Mouse (Mus musculus): ENCODE results near the gene Dtd1. TPM values are rescaled to one million over a fixed set of nuclear protein-coding genes. Genes with fewer than 3 reads are reported as not detected.

The Dtd1 gene
- polyA plus RNA-seq, 1 experiment from 2014 or later: 50.8 TPM

GRCm38 (mm10) chr2:144692219-144692732 is 92.6 kb downstream of the Dtd1 start:
- 81% methylated on average over 8 of the region's 8 CpGs for WGBS
- Histone ChIP-seq H3K27ac (no peak overlapping the region), H3K4me2 (no peak overlapping the region), H3K36me3 (no peaks in the 10 kb centered on the region), H3K9ac (no peak overlapping the region), H3K9me3 (no peaks in the 10 kb centered on the region), H3K4me3 (no peak overlapping the region), H3K4me1 (no peaks in the 10 kb centered on the region), H3K27me3 (no peaks in the 10 kb centered on the region)
- no peak for ATAC-seq (ENCODE audit: insufficient number of reproducible peaks, insufficient read depth, low FRiP score, low TSS enrichment, low read depth)

GRCm38 (mm10) chr2:144692777-144693176 is 93.1 kb downstream of the Dtd1 start:
- H3K9me3 ChIP-seq: no peaks in the 10 kb centered on the region
- no peaks in the 10 kb centered on the region for H3K27me3 ChIP-seq
- no peaks in the 10 kb centered on the region for H3K36me3 ChIP-seq
- H3K27ac ChIP-seq: no peak overlapping the region
- ATAC-seq (ENCODE audit: insufficient number of reproducible peaks, insufficient read depth, low FRiP score, low TSS enrichment, low read depth): no peak
- H3K9ac ChIP-seq: no peak overlapping the region
- H3K4me3 ChIP-seq: no peak overlapping the region
- no peak overlapping the region for H3K4me2 ChIP-seq
- 90% methylated on average over 2 of the region's 2 CpGs for WGBS
- no peaks in the 10 kb centered on the region for H3K4me1 ChIP-seq

GRCm38 (mm10) chr2:144694923-144695322 is 95.2 kb downstream of the Dtd1 start:
- no peak for ATAC-seq (ENCODE audit: insufficient number of reproducible peaks, insufficient read depth, low FRiP score, low TSS enrichment, low read depth)
- Histone ChIP-seq H3K4me1 (no peaks in the 10 kb centered on the region), H3K4me2 (no peak overlapping the region), H3K9ac (no peak overlapping the region), H3K9me3 (no peaks in the 10 kb centered on the region), H3K27ac (no peak overlapping the region), H3K27me3 (no peaks in the 10 kb centered on the region), H3K36me3 (no peaks in the 10 kb centered on the region), H3K4me3 (no peak overlapping the region)
- 85% methylated on average over 2 of the region's 2 CpGs for WGBS

GRCm38 (mm10) chr2:144698046-144698445 is 98.3 kb downstream of the Dtd1 start:
- H3K27me3 ChIP-seq: no peaks in the 10 kb centered on the region
- no peaks in the 10 kb centered on the region for H3K4me1 ChIP-seq
- no peak for ATAC-seq (ENCODE audit: insufficient number of reproducible peaks, insufficient read depth, low FRiP score, low TSS enrichment, low read depth)
- H3K4me2 ChIP-seq: no peak overlapping the region
- 92% methylated on average over 12 of the region's 12 CpGs for WGBS
- no peaks in the 10 kb centered on the region for H3K36me3 ChIP-seq
- H3K27ac ChIP-seq: no peak overlapping the region
- no peaks in the 10 kb centered on the region for H3K9me3 ChIP-seq
- no peak overlapping the region for H3K9ac ChIP-seq
- no peak overlapping the region for H3K4me3 ChIP-seq

- 74% methylated on average over 11 of the region's 11 CpGs for WGBS
- no peak for ATAC-seq (ENCODE audit: insufficient number of reproducible peaks, insufficient read depth, low FRiP score, low TSS enrichment, low read depth)
- H3K4me2 ChIP-seq: no peak overlapping the region
- H3K9ac ChIP-seq: no peak overlapping the region
- no peak overlapping the region for H3K27ac ChIP-seq
- no peaks in the 10 kb centered on the region for H3K4me1 ChIP-seq
- H3K9me3 ChIP-seq: no peaks in the 10 kb centered on the region
- no peaks in the 10 kb centered on the region for H3K36me3 ChIP-seq
- no peaks in the 10 kb centered on the region for H3K27me3 ChIP-seq
- no peak overlapping the region for H3K4me3 ChIP-seq
Measured at GRCm38 (mm10) chr2:144700608-144701007, 100.9 kb downstream of the Dtd1 start.

- no peaks in the 10 kb centered on the region for H3K9me3 ChIP-seq
- H3K9ac ChIP-seq: no peak overlapping the region
- no peak overlapping the region for H3K4me3 ChIP-seq
- 86% methylated on average over 3 of the region's 3 CpGs for WGBS
- no peaks in the 10 kb centered on the region for H3K27me3 ChIP-seq
- H3K36me3 ChIP-seq: no peaks in the 10 kb centered on the region
- no peak; the same call in 1 of the 2 replicates for ATAC-seq (ENCODE audit: insufficient number of reproducible peaks, insufficient read depth, low FRiP score, low TSS enrichment, low read depth)
- no peak overlapping the region for H3K4me2 ChIP-seq
- no peak overlapping the region for H3K27ac ChIP-seq
- peaks cover 7% of the 10 kb centered on the region; the same call in 1 of the 2 replicates for H3K4me1 ChIP-seq
Measured at GRCm38 (mm10) chr2:144701415-144702149, 101.9 kb downstream of the Dtd1 start.

GRCm38 (mm10) chr2:144709285-144709684 is 109.6 kb downstream of the Dtd1 start:
- H3K27ac ChIP-seq: no peak overlapping the region
- H3K27me3 ChIP-seq: no peaks in the 10 kb centered on the region
- no peak overlapping the region for H3K9ac ChIP-seq
- H3K9me3 ChIP-seq: no peaks in the 10 kb centered on the region
- ATAC-seq (ENCODE audit: insufficient number of reproducible peaks, insufficient read depth, low FRiP score, low TSS enrichment, low read depth): no peak
- H3K4me3 ChIP-seq: no peak overlapping the region
- no peak overlapping the region for H3K4me2 ChIP-seq
- H3K4me1 ChIP-seq: peaks cover 7% of the 10 kb centered on the region; the same call in 1 of the 2 replicates
- 62% methylated on average over 1 of the region's 1 CpGs for WGBS
- no peaks in the 10 kb centered on the region for H3K36me3 ChIP-seq

- Histone ChIP-seq H3K27ac (no peak overlapping the region), H3K4me1 (peaks cover 7% of the 10 kb centered on the region; the same call in 1 of the 2 replicates), H3K9me3 (no peaks in the 10 kb centered on the region), H3K4me3 (no peak overlapping the region), H3K4me2 (no peak overlapping the region), H3K9ac (no peak overlapping the region), H3K36me3 (no peaks in the 10 kb centered on the region), H3K27me3 (no peaks in the 10 kb centered on the region)
- 80% methylated on average over 2 of the region's 2 CpGs for WGBS
- no peak for ATAC-seq (ENCODE audit: insufficient number of reproducible peaks, insufficient read depth, low FRiP score, low TSS enrichment, low read depth)
Measured at GRCm38 (mm10) chr2:144709704-144710103, 110.0 kb downstream of the Dtd1 start.

GRCm38 (mm10) chr2:144714596-144714995 is 114.9 kb downstream of the Dtd1 start:
- Histone ChIP-seq H3K27me3 (no peaks in the 10 kb centered on the region), H3K4me2 (no peak overlapping the region), H3K9me3 (no peaks in the 10 kb centered on the region), H3K9ac (no peak overlapping the region), H3K27ac (no peak overlapping the region), H3K4me3 (no peak overlapping the region), H3K4me1 (peaks cover 13% of the 10 kb centered on the region), H3K36me3 (no peaks in the 10 kb centered on the region)
- WGBS: 73% methylated on average over 2 of the region's 2 CpGs
- no peak for ATAC-seq (ENCODE audit: insufficient number of reproducible peaks, insufficient read depth, low FRiP score, low TSS enrichment, low read depth)

- no peak for ATAC-seq (ENCODE audit: insufficient number of reproducible peaks, insufficient read depth, low FRiP score, low TSS enrichment, low read depth)
- WGBS: 66% methylated on average over 2 of the region's 2 CpGs
- peaks cover 18% of the 10 kb centered on the region for H3K4me1 ChIP-seq
Measured at GRCm38 (mm10) chr2:144715211-144715768, 115.6 kb downstream of the Dtd1 start.

GRCm38 (mm10) chr2:144716248-144716647 is 116.6 kb downstream of the Dtd1 start:
- WGBS: 80% methylated on average over 5 of the region's 5 CpGs
- no peak overlapping the region for H3K27ac ChIP-seq

More at GRCm38 (mm10) chr2:144715211-144715768, 115.6 kb downstream of the Dtd1 start:
- Histone ChIP-seq H3K4me3 (no peak overlapping the region), H3K27me3 (no peaks in the 10 kb centered on the region), H3K27ac (no peak overlapping the region), H3K9me3 (no peaks in the 10 kb centered on the region), H3K4me2 (no peak overlapping the region), H3K36me3 (no peaks in the 10 kb centered on the region), H3K9ac (no peak overlapping the region)

GRCm38 (mm10) chr2:144718273-144718672 is 118.6 kb downstream of the Dtd1 start:
- H3K36me3 ChIP-seq: no peaks in the 10 kb centered on the region
- H3K4me2 ChIP-seq: no peak overlapping the region
- 71% methylated on average over 5 of the region's 5 CpGs for WGBS
- no peaks in the 10 kb centered on the region for H3K9me3 ChIP-seq
- no peak overlapping the region for H3K27ac ChIP-seq
- H3K9ac ChIP-seq: no peak overlapping the region
- H3K4me3 ChIP-seq: no peak overlapping the region
- H3K4me1 ChIP-seq: peaks cover 22% of the 10 kb centered on the region
- no peaks in the 10 kb centered on the region for H3K27me3 ChIP-seq
- ATAC-seq (ENCODE audit: insufficient number of reproducible peaks, insufficient read depth, low FRiP score, low TSS enrichment, low read depth): no peak

More at GRCm38 (mm10) chr2:144716248-144716647, 116.6 kb downstream of the Dtd1 start:
- H3K9ac ChIP-seq: no peak overlapping the region
- no peak overlapping the region for H3K4me2 ChIP-seq
- no peaks in the 10 kb centered on the region for H3K36me3 ChIP-seq
- no peaks in the 10 kb centered on the region for H3K9me3 ChIP-seq
- no peak for ATAC-seq (ENCODE audit: insufficient number of reproducible peaks, insufficient read depth, low FRiP score, low TSS enrichment, low read depth)
- no peak overlapping the region for H3K4me3 ChIP-seq
- H3K27me3 ChIP-seq: no peaks in the 10 kb centered on the region
- peaks cover 22% of the 10 kb centered on the region for H3K4me1 ChIP-seq

Measured in embryonic facial prominence, embryonic 13.5 days (tissue).